Mouse (Mus musculus) thymus, postnatal 36 days (tissue): ENCODE measurements at regions not wholly inside any gene's neighbourhood (a gene's known extent, or its start where the extent isn't known, plus 50 kb on each side); places are given as distances from the start of the nearest gene placed in this dataset.
"Not testable (repeated sequence)": the region's sequence is repeated elsewhere in the genome, so short reads cannot be mapped to it uniquely, and the experiment has no call there.

Source experiments
- DNase-seq, 2 experiments: peaks; one replicate each; pipeline ENCODE4 v3.0.0; 2022; ENCODE audit warnings: mixed read lengths in 2 of 2

DNA sequence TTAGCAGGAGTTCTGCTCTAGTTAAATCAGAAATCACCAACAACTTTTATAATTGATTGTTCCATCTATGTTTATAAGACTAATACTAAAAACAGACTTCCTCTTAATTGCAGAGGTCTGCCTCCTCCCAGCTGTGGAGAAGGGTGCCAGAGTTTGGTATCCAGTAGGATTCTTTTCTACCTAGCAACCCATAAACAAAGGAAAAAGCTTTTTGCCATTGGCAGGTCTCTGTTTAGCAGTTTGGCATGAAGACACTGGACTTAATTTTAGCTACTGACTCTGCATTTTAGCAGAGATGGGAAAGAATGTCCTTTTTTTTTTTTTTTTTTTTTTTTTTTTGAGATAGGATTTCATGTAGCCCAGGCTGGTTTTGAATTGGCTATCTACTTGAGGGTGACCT is 1628.4 kb downstream of the A830018L16Rik start:
- no peak for DNase-seq

GRCm38 (mm10) chr1:13050140-13050775 is 1636.4 kb downstream of the A830018L16Rik start:
- peak; percentile 5 to 13 for DNase-seq

- not testable (repeated sequence) for DNase-seq
Measured at GRCm38 (mm10) chr1:13051433-13052066, 1637.6 kb downstream of the A830018L16Rik start.

- DNase-seq = peak; percentile 14 to 18
Measured at GRCm38 (mm10) chr1:13052067-13052460, 1638.2 kb downstream of the A830018L16Rik start.

DNA sequence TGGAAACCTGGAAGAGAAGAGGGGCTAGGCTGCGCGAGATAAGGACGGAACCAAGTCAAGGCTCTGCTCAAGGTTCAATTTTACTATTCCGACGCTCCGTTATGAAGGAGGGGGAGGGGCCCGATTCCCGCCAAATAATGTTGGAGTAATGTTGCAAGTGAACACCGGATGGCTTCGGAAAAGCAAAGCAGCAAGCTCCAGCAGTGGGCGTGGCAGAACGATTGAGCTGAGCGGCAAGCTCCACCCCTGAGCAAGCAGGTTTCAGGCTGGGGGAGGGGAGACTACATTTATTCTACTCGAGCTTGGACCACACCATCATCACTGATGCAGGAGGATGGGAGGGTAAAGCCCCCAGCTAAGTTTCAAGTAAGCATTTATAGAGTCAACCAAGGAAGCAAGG is 1643.8 kb downstream of the A830018L16Rik start:
- no peak for DNase-seq

DNA sequence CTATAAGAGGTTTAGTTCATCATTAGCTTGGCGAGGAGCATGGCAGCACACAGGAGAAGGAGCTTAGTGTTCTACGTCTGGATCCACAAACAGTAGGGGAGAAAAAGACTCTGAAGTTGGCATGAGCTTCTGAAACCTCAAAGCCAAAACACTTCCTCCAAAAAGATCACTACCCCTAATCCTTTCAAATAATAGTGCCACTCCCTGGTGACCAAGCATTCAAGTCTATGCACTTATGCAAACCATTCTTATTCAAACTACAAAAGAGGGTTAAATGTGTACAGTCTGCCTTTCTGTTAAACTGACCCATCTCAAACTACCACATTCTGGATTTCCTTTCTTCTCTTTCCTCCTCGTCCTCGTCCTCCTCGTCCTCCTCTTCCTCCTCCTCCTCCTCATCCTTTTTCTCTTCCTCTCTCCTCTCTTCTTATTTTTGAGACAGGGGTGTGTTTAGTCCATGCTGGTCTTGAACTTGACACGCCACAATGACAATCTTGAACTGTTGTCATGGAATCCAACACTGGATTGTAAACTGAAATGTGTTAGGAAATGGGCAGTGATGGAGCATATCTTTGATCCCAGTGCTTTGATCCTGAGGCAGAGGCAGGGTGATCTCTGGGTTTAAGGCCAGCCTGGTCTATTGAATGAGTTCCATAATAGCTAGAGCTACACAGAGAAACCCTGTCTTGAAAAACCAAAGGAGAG is 1645.9 kb downstream of the A830018L16Rik start:
- no peak for DNase-seq
